In the genomic region with DNA sequence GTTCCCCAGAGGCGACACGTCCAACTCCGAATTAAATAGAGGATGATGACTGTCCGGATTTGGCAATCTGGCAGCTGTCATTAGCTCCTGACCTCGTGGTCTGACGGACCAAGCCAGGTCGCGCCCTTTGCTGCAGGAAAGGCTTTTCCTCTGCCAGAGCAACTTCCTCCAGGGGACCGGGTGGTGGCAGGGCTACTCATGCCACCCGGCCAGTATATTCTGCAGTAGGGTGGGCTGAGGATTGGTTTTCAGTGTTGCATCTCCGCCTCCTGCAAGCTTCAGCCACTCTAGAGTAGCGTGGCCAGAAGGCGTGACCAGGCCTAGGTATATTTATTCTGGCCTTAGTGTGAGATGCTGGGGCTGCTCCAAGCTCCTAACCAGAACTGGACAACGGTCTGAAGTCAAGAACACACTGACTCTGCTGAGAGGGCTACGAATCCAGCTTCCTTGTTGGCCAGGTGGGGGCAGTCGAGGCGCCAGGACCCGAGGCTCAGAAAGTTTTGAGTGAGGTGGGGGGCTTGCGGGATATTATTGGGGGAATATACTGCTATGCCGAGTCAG, we compare ENCODE assay signal across 8 mouse cellular contexts. TPM values are rescaled to one million over a fixed set of nuclear protein-coding genes. Genes with fewer than 3 reads are reported as not detected.
DNase-seq lines count a peak whose midpoint lies in the region; ATAC-seq and TF ChIP-seq lines count a peak whose summit lies in the region.

No protein-coding gene starts in this region.

- peaks cover 16% of the 10 kb centered on the region for H3K4me1 ChIP-seq in forebrain, postnatal 0 days (ENCODE audit: insufficient read depth)
- peaks cover 39% of the 10 kb centered on the region for H3K4me1 ChIP-seq in hindbrain, embryonic 13.5 days (replicated peaks)
- H3K4me1 ChIP-seq in liver, embryonic 11.5 days (replicated peaks; ENCODE audit: control insufficient read depth, insufficient read depth, low read length) = 0 out of 2 replicates have a peak, but pooled peaks cover 2% of the 10 kb centered on the region

- 0 out of 2 replicates have a peak overlapping the region, but pooled peaks have one; percentile 82 for H3K4me3 ChIP-seq in forebrain, postnatal 0 days (ENCODE audit: low read depth, low read length)
- 0 out of 2 replicates have a peak overlapping the region, but pooled peaks have one; percentile 94 for H3K4me3 ChIP-seq in hindbrain, embryonic 13.5 days
- H3K4me3 ChIP-seq in liver, embryonic 11.5 days (ENCODE audit: low read depth, low read length) = peak overlapping the region; percentile 83

- DNase-seq in adrenal gland, adult (ENCODE audit: inconsistent age in 2 of 2, low spot score in 1 of 2) = peak; percentile 57 to 85
- no peak for DNase-seq in adrenal gland, postnatal 4 days (ENCODE audit: low spot score in 2 of 2)
- DNase-seq in c-Kit-positive CD71-negative TER-119-negative erythroid progenitor cells, embryonic 14.5 days (ENCODE audit: low read depth) = peak; percentile 29
- peak; percentile 37 for DNase-seq in forebrain, postnatal 0 days
- peak; percentile 51 for DNase-seq in liver, embryonic 11.5 days (ENCODE audit: low spot score)
- DNase-seq in monocyte, adult 2 months (ENCODE audit: low read depth in 1 of 2, low spot score in 2 of 2) = peak; percentile 52 to 73
- DNase-seq in thymus, postnatal 0 days (ENCODE audit: low spot score) = peak; percentile 41

- H3K36me3 ChIP-seq in forebrain, postnatal 0 days (ENCODE audit: insufficient read depth) = no peaks in the 10 kb centered on the region
- no peaks in the 10 kb centered on the region for H3K36me3 ChIP-seq in hindbrain, embryonic 13.5 days
- H3K36me3 ChIP-seq in liver, embryonic 11.5 days (ENCODE audit: control insufficient read depth, insufficient read depth, low read length) = no peaks in the 10 kb centered on the region

- H3K9ac ChIP-seq in forebrain, postnatal 0 days = no peak overlapping the region
- H3K9ac ChIP-seq in hindbrain, embryonic 13.5 days = no peak overlapping the region
- H3K9ac ChIP-seq in liver, embryonic 11.5 days (ENCODE audit: low read depth, low read length) = no peak overlapping the region

- TF ChIP-seq CTCF in forebrain, postnatal 0 days (IDR thresholded peaks at IDR 0.05; ENCODE audit: low read depth) = peak; percentile 62

- ATAC-seq in forebrain, postnatal 0 days = peak; percentile 3; the same call in 1 of the 2 replicates
- peak; percentile 2; the same call in 1 of the 2 replicates for ATAC-seq in hindbrain, embryonic 13.5 days (ENCODE audit: low FRiP score)
- ATAC-seq in liver, embryonic 11.5 days (replicated peaks; ENCODE audit: low FRiP score) = 0 out of 2 replicates have a peak, but pooled peaks have one; percentile 8

- H3K4me2 ChIP-seq in forebrain, postnatal 0 days (ENCODE audit: low read depth) = peak overlapping the region; percentile 64
- H3K4me2 ChIP-seq in hindbrain, embryonic 13.5 days = peak overlapping the region; percentile 93
- H3K4me2 ChIP-seq in liver, embryonic 11.5 days = peak overlapping the region; percentile 89

- WGBS in forebrain, postnatal 0 days = 31% methylated on average over 20 of the region's 20 CpGs
- WGBS in hindbrain, embryonic 13.5 days = 27% methylated on average over 20 of the region's 20 CpGs
- WGBS in liver, embryonic 11.5 days = 19% methylated on average over 20 of the region's 20 CpGs

- no peaks in the 10 kb centered on the region for H3K27me3 ChIP-seq in forebrain, postnatal 0 days (ENCODE audit: insufficient read depth, low read length)
- no peaks in the 10 kb centered on the region for H3K27me3 ChIP-seq in hindbrain, embryonic 13.5 days
- peaks cover 4% of the 10 kb centered on the region; the same call in 1 of the 2 replicates for H3K27me3 ChIP-seq in liver, embryonic 11.5 days (replicated peaks; ENCODE audit: control insufficient read depth, insufficient read depth, low read length)

- no peak overlapping the region for H3K27ac ChIP-seq in forebrain, postnatal 0 days (ENCODE audit: low read depth, low read length)
- no peak overlapping the region for H3K27ac ChIP-seq in hindbrain, embryonic 13.5 days
- H3K27ac ChIP-seq in liver, embryonic 11.5 days (ENCODE audit: low read depth, low read length) = no peak overlapping the region

- no peaks in the 10 kb centered on the region for H3K9me3 ChIP-seq in forebrain, postnatal 0 days (ENCODE audit: low read length)
- no peaks in the 10 kb centered on the region for H3K9me3 ChIP-seq in hindbrain, embryonic 13.5 days
- no peaks in the 10 kb centered on the region for H3K9me3 ChIP-seq in liver, embryonic 11.5 days (ENCODE audit: control insufficient read depth, low read length)

RNA-seq across cellular contexts. Expression of a gene that starts 0.9 kb away (rescaled TPM):
- 10 to 100 TPM; 27.1 to 29.9 TPM for total RNA-seq in adrenal gland, postnatal 4 days (2021)
- total RNA-seq in forebrain, postnatal 0 days (2014; rRNA removed) = 30.7 and 42.5 TPM in 2 replicates
- 13.4 and 17.4 TPM in 2 replicates for polyA plus RNA-seq in forebrain, postnatal 0 days (2015; fragmentation: Nextera tagmentation; extraction: Ambion mirVana)
- 49.1 and 54.1 TPM in 2 replicates for polyA plus RNA-seq in hindbrain, embryonic 13.5 days (2015; fragmentation: Nextera tagmentation; extraction: Ambion mirVana)
- 24.8 and 25.0 TPM in 2 replicates for polyA plus RNA-seq in liver, embryonic 11.5 days (2014; fragmentation: Nextera tagmentation; extraction: Ambion mirVana)
- polyA plus RNA-seq in thymus, postnatal 0 days (2015; fragmentation: Nextera tagmentation; extraction: Ambion mirVana) = 4.7 and 5.6 TPM in 2 replicates

Comparison
In these comparisons a context has a peak if more than half of its experiments do, and no peak if none do; other contexts are left out.
1. DNase-seq: peak in adrenal gland, adult (2 of 2), c-Kit-positive CD71-negative TER-119-negative erythroid progenitor cells, embryonic 14.5 days (single experiment), forebrain, postnatal 0 days (single experiment), liver, embryonic 11.5 days (single experiment), monocyte, adult 2 months (2 of 2) and thymus, postnatal 0 days (single experiment); none in adrenal gland, postnatal 4 days (0 of 2).
2. Peak in every context shown above with its lines, with median percentiles within 50 percentile points of each other: ATAC-seq, H3K4me2 ChIP-seq and H3K4me3 ChIP-seq.